In genomic region chr6:5236843-5237371, GRCm38 (mm10) we compare ENCODE assay signal across 25 mouse cellular contexts. TPM values are rescaled to one million over a fixed set of nuclear protein-coding genes. Genes with fewer than 3 reads are reported as not detected.
"Had no signal": no experiment of that assay in that cellular context is flagged by ENCODE, and none has a peak within 500 bp of the region (broad histone marks: within the 10 kb centered on the region; RNA-seq: fewer than 3 reads in every experiment).

No protein-coding gene starts in this region.

- H3K27ac ChIP-seq: limb, embryonic 12.5 days; limb, embryonic 15.5 days; midbrain, embryonic 10.5 days; midbrain, embryonic 13.5 days had no signal

- H3K27me3 ChIP-seq: limb, embryonic 12.5 days; limb, embryonic 15.5 days; megakaryocyte, embryonic 14.5 days; midbrain, embryonic 13.5 days had no signal

- DNase-seq: kidney, adult 18-20 months; kidney, adult 9 months; kidney, postnatal 14 days; kidney, postnatal 4 days; left cerebral cortex, postnatal 4 days; thymus, adult 2 months; thymus, postnatal 14 days; thymus, postnatal 4 days had no signal

- H3K9ac ChIP-seq: limb, embryonic 12.5 days; limb, embryonic 15.5 days; midbrain, embryonic 13.5 days had no signal

- H3K4me3 ChIP-seq: limb, embryonic 12.5 days; limb, embryonic 15.5 days; megakaryocyte, embryonic 14.5 days; midbrain, embryonic 10.5 days; midbrain, embryonic 13.5 days; myocyte had no signal

- H3K36me3 ChIP-seq: limb, embryonic 12.5 days; limb, embryonic 15.5 days; midbrain, embryonic 10.5 days; midbrain, embryonic 13.5 days had no signal

- H3K9me3 ChIP-seq: limb, embryonic 12.5 days; limb, embryonic 15.5 days; megakaryocyte, embryonic 14.5 days; midbrain, embryonic 10.5 days; midbrain, embryonic 13.5 days had no signal

- H3K4me2 ChIP-seq: limb, embryonic 12.5 days; limb, embryonic 15.5 days; midbrain, embryonic 13.5 days had no signal

- ATAC-seq: inflammation-experienced regulatory T-cells, adult 6 months; intestine, embryonic 16.5 days; midbrain, embryonic 13.5 days; midbrain, embryonic 16.5 days had no signal

- H3K4me1 ChIP-seq: limb, embryonic 12.5 days; limb, embryonic 15.5 days; megakaryocyte, embryonic 14.5 days; midbrain, embryonic 10.5 days; midbrain, embryonic 13.5 days had no signal

RNA-seq across cellular contexts. Expression of gene Pon1, which starts 43.2 kb away (rescaled TPM):
- total RNA-seq: layer of hippocampus, adult 18-20 months; left cerebral cortex, adult 8-10 months; left cerebral cortex, postnatal 14 days; left cerebral cortex, postnatal 4 days; monocyte, adult 5-6 weeks had no signal
- polyA plus RNA-seq: inflammation-experienced regulatory T-cells, adult 6 months; intestine, embryonic 16.5 days; limb, embryonic 12.5 days; midbrain, embryonic 10.5 days; myocyte; neural tube, embryonic 11.5 days; neural tube, embryonic 14.5 days; small intestine, adult 2 months; testis, adult 2 months had no signal
